Mouse (Mus musculus) spleen, postnatal 0 days (tissue): ENCODE data around the gene Ggn. TPM values are rescaled to one million over a fixed set of nuclear protein-coding genes. Genes with fewer than 3 reads are reported as not detected.

Experiments used
- polyA plus RNA-seq: library from polyadenylated mRNA; unstranded; fragments of >200 nt; fragmentation: Nextera tagmentation; extraction: Ambion mirVana; gene quantifications from 2 replicates; pipeline ENCODE4 v1.2.1, GENCODE M21; 2015

Ggn gene
- 0.23 TPM in 2 replicates for polyA plus RNA-seq

GRCm38 (mm10) chr7:29170066-29170754, at the start of gene Ggn, which contains the start of gene Spred3:
Gene Ggn, plus strand, starts transcription at chr7:29170210.
Gene Spred3, minus strand, starts transcription at chr7:29170411.

DNA sequence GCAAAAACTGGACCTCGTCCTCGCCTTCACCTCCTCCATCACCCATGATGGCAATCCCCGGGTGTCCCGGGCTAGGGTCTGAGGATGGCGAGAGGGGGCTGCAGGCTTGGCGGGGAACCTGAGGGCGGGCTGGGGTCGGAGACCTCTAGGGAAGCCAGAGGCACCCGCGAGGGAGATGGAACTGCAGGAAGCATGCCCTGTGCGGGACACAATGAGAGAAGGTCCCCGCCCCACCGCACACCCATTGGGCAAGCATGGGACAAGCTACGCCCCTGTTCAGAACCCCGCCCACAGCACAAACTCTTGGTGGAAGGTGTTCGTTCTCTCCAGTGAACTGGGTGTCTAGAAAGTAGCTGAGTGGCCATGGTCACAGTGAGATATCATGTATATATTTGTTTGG, 45.0 kb upstream of the Ggn start, which contains the start of gene Ryr1:
Gene Ryr1, minus strand, starts transcription at position 210 of the 400 bp plus-strand sequence.

GRCm38 (mm10) chr7:29134693-29135386, 35.2 kb upstream of the Ggn start, which contains the start of gene Rasgrp4:
Gene Rasgrp4, plus strand, starts transcription at chr7:29134851.

DNA sequence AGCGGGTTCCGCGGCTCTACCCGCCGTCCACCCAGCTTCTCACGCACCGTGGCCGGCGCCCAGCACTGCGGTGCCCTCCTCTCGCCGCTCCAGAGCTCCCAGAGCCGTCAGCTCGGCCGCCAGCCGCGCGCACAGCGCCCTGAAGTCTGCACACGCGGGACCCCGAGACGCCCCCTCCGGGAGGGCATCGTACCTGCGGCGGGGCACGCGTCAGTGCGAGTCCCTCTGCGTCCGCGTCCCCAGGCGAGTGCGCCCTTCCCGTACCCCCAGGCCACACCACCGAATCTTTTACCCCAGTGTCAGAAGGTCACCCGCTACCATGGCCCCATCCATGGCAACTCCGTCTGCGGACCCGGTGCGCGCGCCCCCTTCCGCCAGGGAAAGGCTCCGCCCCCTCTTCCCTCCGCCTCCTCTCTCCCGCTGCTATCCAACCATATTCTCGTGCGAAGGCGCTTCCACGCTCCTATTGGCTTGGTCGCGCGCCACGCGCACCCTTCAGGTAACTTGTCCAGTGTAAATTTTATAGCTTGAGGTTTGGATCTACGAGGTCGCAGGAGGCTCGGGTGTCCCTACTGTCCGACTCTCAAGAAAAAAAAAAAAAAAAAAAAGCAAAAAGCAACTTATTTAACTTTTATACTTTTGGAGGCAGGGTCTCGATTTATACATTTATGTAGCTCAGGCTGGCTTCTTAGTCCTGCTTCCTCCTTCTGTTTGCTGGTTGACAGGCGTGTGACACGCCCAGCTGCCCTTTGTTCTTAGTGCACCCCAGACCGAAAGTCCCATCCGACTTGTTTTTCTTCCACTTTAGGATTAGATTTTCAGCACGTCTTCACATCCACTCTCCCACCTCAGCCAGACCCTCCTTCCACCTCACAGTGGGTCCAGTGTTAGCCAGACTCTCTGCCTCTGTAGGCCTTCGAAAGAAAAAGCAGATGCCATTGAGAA, 13.9 kb upstream of the Ggn start, which contains the start of gene Fam98c:
Gene Fam98c, minus strand, starts transcription at position 397 of the 945 bp plus-strand sequence.

DNA sequence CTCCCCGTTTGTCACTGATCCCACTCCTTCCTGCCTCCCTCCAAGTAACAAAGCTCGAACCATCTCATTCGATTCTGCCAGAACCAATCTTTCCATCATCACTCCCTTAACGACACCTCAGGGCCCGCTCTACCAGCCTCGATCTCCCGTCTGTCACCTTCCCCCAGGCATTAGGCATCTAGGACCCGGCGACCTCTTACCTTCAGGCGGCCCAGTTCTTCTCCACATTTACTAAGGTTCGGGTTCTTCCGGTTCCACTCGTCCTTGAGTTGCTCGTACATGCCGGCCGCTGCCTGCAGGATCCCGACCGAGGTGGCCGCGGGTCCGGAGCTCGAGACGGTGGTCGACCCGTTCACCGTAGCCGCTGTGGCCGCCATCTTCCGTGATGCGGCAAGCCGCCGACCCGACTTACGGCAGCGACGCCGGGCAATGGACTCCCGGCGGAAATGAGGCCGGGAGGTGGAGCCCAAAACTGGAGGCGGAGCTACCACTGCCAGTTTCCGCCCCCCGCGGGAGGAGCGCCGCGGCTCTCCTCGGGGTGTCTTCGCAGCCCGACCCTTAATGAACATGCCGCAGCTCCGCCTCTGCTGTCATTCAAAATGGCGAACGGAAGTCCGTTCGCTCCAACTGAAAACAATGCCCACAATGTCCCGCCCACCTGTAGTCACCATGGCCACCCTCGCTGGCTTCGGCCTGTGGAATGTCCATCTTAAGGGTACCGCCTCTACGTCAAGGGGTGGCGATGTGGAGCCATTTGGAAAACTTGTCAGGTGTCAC, 10.3 kb downstream of the Ggn start, which contains the start of gene Psmd8:
Gene Psmd8, minus strand, starts transcription at position 625 of the 777 bp plus-strand sequence.

GRCm38 (mm10) chr7:29213675-29214082, 43.7 kb downstream of the Ggn start, which contains the start of gene Catsperg1:
Gene Catsperg1, minus strand, starts transcription at chr7:29214035.

Other genes starting within 250 kb of the Ggn start
- gene Actn4, start 207.9 kb upstream of the Ggn start, polyA plus RNA-seq, result 114 and 117 TPM in 2 replicates
- gene Eif3k, start 188.3 kb upstream of the Ggn start, polyA plus RNA-seq, result 346 and 382 TPM in 2 replicates
- 50.9 and 57.2 TPM in 2 replicates for gene Map4k1, start 188.2 kb upstream of the Ggn start, polyA plus RNA-seq
- gene Ryr1, start 45.0 kb upstream of the Ggn start, polyA plus RNA-seq, result 0.17 and 0.24 TPM in 2 replicates
- gene Rasgrp4, start 35.4 kb upstream of the Ggn start, polyA plus RNA-seq, result 8.2 and 8.8 TPM in 2 replicates
- gene Fam98c, start 14.0 kb upstream of the Ggn start, polyA plus RNA-seq, result 16.5 and 20.1 TPM in 2 replicates
- gene Spred3, start 201 bp downstream of the Ggn start, polyA plus RNA-seq, result 0.54 and 0.76 TPM in 2 replicates
- gene Psmd8, start 10.5 kb downstream of the Ggn start, polyA plus RNA-seq, result 157 and 158 TPM in 2 replicates
- 0.46 and 0.59 TPM in 2 replicates for gene Catsperg1, start 43.8 kb downstream of the Ggn start, polyA plus RNA-seq
- 1.5 and 1.7 TPM in 2 replicates for gene Kcnk6, start 62.3 kb downstream of the Ggn start, polyA plus RNA-seq
- gene Yif1b, start 68.1 kb downstream of the Ggn start, polyA plus RNA-seq, result 47.2 and 53.1 TPM in 2 replicates
- gene 2200002D01Rik, start 78.3 kb downstream of the Ggn start, polyA plus RNA-seq, result 2.2 and 2.3 TPM in 2 replicates
- gene Spint2, start 111.7 kb downstream of the Ggn start, polyA plus RNA-seq, result 40.8 and 44.8 TPM in 2 replicates
- gene Ppp1r14a, start 119.1 kb downstream of the Ggn start, polyA plus RNA-seq, result 27.1 and 27.3 TPM in 2 replicates
- 0.81 and 1.8 TPM in 2 replicates for gene Dpf1, start 133.7 kb downstream of the Ggn start, polyA plus RNA-seq